Mouse (Mus musculus) urinary bladder, adult 2 months (tissue): ENCODE results near the gene Col8a1. TPM values are rescaled to one million over a fixed set of nuclear protein-coding genes. Genes with fewer than 3 reads are reported as not detected.
A peak's percentile ranks its signal among the peaks of the same experiment; 100 is the strongest.

ENCODE experiments used
- DNase-seq: peaks from one replicate; pipeline ENCODE4 v3.0.0; 2022; ENCODE audit warnings: low spot score
- polyA plus RNA-seq: library from polyadenylated mRNA; depleted of rRNA; stranded (reverse); fragments of >200 nt; gene quantifications from 2 replicates; pipeline ENCODE4 v1.2.3, GENCODE M21; 2012

Gene Col8a1
- polyA plus RNA-seq, 1 experiment: 26.2 TPM

DNA sequence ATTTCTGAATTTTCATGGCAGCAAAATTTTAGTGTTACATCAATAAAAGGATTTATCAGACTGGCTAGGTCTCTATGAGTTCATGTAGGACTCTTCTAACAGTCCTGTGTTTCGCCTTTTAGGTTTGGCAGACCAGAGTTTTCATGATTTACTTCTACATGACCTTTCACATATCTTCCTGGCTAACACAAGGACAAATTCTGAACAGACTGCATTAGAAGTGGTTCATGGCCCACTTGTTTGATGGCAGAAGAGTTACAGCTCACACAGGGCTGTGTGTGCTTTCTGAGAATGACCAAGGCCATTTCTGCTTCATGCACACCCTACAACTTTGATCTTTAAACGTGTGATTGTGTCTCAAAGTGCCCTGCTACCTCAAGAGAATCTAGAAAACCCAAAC, 82.3 kb downstream of the Col8a1 start:
- no peak for DNase-seq

DNA sequence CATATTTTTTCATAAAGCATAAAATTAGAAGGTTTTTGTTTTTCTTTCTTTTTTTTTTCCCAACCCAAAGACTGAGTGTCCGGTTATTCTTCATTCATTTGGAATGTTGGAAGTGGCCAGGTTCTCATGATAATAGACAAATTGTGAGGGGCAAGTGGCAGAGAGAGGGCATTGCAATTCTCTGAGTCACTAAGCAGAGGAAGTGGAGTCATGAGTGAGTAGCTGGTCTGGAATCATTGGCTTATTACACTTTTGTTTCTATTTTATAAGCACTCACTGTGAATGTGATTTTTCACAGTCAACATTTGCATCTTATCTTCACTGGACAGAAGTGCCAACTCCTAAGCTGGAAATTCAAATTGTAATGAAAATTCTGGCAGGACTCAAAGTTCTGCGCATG, 82.9 kb downstream of the Col8a1 start:
- DNase-seq: no peak

GRCm38 (mm10) chr16:57669348-57669747, 85.2 kb downstream of the Col8a1 start:
- DNase-seq: no peak

- no peak for DNase-seq
These were observed 91.9 kb downstream of the Col8a1 start for GRCm38 (mm10) chr16:57662661-57663060.

DNA sequence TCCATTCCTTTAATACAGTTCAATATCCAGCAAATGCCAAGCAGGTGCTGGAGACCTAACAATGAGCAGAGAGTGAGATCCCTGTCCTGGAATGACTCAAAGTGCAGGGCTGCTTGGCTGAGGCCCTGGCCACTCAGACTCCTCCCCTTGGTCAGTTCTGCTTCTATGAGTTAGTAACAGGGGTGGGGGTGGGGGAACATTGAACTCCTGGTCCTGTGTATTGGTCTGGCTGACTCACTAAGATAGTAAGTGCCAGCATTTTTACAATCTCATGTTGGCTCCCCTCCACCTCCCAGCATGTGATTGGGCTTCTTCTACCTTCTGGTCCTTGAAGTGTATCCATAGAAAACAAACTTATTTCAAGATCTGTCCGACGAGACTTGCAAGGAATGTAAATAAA, 104.6 kb downstream of the Col8a1 start:
- no peak for DNase-seq

GRCm38 (mm10) chr16:57641346-57641885, 113.1 kb downstream of the Col8a1 start:
- DNase-seq: no peak

GRCm38 (mm10) chr16:57634766-57635165, 119.8 kb downstream of the Col8a1 start:
- no peak for DNase-seq

DNA sequence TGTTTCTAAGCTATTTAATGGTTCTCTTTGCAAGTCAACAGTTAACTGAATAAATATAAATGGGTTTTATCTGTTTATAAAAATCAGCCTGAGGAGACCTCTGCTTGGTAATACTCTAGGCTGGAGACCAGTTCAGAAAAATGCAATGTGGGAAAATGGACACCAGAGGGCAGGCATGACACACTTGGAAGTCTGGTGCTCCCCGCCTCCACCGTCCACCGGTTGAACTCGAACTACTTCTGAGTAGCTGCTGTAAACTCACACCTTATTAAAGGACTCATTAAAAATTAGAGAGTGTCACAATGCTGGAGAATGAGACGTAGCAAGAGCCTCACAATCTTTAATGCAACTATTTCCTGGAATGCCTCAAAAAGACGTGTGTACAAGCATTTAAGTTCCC, 120.3 kb downstream of the Col8a1 start:
- DNase-seq: peak; percentile 25

DNA sequence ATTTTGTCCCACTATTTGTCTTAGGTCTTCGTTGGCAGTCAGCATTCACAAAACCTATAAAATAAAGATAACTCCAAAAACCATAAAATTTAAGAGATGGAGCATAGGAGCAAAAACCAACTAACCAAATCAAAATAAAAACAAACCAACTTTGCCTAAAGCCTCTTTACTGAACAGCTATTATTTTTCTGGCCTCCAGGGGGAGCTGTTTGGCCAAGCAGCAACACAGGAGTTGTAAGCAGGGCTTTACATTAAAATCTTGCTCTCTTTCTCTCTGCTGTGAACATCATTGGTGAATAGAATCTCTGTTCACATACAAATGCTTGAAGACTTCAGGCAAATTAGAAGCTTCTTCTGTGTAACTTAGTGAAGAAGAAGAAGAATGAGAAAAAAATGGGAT, 142.8 kb downstream of the Col8a1 start:
- DNase-seq: no peak

DNA sequence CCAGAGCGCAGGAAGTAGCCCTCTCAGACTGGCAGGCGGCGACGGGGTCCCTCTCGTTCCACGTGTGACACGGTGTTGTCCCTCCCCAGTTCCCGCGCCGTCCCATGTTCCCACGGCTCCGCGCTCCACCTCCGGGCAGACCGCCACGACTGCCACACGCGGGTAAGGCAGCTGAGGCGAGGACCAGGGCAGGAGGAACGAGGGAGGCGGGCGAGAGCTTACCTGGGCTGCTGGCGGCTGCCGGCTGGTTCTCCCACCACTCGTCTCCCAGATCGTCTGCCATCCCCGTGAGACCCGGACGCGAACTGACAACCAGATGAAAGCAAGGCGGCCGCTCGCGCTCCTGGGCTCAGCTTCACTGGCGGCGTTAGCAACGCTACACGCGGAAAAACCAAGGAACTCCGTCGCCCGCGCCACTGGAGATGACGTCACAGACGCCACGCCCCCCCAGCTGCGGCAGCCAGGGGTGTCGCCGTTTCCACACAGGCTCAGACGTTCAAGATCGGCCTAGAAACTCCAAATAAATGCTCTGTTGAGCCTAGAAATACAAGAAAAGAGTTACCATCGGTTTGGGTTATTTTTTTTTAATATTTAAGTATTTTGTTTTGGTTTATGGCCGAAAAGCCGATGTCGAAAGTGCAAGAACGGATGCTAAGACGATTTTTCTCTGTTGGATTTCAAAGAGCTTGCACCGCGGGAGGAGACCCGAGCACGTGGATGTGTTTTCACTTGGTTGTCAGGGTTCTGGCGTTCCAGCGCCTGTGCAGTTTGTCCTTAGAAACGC, 147.9 kb downstream of the Col8a1 start, which contains the start of gene Cmss1:
TSS of gene Cmss1 (minus strand) at position 421 of the 784 bp plus-strand sequence.
- DNase-seq: peak; percentile 71

- no peak for DNase-seq
These were observed 153.5 kb downstream of the Col8a1 start for GRCm38 (mm10) chr16:57601031-57601430.

DNA sequence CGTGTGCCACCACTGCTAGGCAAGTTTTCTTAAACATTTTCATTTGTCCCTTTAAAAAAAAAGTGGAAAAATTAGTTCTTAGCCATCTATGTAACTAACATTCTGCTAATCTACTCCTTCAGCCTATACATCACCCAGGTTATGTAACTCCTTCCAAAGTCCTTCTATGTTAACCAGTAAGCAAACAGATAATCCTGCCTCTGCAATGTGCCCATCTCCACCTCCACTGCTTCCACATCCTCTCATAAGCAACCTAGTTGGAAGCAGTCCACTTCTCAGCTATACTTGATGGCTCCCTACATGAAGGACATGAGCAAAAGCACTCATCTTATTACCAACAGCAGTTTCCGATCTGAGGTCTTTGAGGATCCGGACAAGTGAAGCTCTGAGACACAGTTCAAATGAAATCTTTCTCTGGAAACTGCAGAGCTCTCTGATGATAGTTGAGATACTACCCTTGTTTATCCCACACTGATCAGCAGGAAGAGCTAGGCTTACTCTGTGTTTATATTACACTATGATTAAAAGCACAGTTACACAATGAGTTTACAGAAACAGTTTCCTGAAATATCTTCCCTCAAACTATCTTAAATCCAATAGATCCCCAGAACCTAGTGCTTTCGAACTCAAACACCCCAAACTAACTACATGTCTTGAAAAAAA, 157.1 kb downstream of the Col8a1 start:
- DNase-seq: no peak

- no peak for DNase-seq
These were observed 160.9 kb downstream of the Col8a1 start for GRCm38 (mm10) chr16:57593422-57594157.

DNA sequence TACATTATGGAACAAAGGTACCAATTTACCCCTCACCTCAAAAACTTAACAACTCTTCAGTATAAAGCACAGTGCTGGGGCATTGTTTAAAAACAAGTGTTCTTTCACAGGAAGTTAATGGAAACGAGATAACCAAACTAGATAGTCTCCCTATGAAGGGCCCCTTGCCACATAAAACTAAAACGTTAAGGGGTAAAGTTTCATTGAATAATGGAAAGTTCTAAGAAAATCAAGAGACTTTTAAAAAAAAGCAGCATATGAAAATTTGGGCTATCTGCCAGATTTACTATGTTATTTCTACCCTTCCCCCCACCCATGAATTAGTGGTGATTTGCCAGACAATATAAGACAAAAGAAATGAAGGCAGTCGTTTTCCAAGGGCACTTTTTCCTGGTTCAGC, 169.3 kb downstream of the Col8a1 start:
- DNase-seq: no peak

- DNase-seq: no peak
These were observed 172.5 kb downstream of the Col8a1 start for GRCm38 (mm10) chr16:57582008-57582407.

GRCm38 (mm10) chr16:57580041-57580440, 174.5 kb downstream of the Col8a1 start:
- no peak for DNase-seq

DNA sequence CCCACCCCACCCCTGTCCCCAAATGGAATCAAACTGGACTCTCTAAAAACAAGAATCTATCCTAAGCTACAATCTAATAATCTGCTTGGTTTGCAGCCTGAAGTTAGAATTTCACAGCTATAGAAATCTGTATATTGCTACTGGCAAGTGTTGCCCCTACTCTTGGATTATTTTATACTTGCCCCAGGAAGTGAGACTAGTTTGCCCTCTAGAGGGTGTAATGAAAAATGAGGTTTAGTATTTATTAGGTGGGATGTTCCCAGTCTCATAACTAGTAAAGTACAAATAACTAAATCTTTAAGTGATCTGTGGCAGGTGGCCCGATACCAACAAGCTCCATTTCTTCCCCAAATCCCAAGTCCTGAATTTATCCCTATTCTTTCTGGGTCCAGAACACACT, 177.0 kb downstream of the Col8a1 start:
- no peak for DNase-seq

DNA sequence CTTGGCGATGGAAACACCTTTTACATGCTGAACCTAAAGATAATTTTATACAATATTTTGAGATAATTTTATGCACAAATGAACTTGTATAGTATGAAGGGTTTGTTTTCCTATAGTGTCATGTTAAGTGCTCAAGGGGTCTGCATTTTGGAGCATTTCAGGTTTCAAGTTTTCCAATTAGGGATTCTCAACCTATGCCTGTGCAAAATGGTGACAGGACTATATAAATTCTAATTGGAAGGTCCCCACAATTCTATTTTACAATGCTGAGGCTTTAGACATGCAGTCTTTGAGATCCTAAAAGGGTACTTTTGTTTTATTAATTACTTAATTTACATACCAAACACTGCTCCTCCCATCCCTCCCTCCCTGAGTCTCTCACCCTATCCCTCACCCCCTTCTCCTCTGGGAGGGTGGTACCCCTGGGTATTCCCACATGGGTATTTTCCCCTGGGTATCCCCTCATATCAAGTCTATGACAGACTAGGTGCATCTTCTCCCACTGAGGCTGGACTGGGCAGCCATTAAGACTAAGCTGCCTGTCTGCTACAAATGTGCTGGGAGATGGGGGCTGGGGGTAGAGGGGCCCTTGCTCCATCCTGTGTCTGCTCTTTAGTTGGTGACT, 178.7 kb downstream of the Col8a1 start:
- DNase-seq: no peak
